Mouse (Mus musculus) myocyte (in vitro differentiated cells): ENCODE data around the gene Sh2d6. TPM values are rescaled to one million over a fixed set of nuclear protein-coding genes. Genes with fewer than 3 reads are reported as not detected.

ENCODE experiments used
- H3K27me3 ChIP-seq: one replicate; pipeline ENCODE4 v1.6.1; 2011; ENCODE audit not compliant: control insufficient read depth, insufficient read depth, insufficient read length
- H3K36me3 ChIP-seq: one replicate; pipeline ENCODE4 v1.6.1; 2011; ENCODE audit not compliant: control insufficient read depth, insufficient read depth
- H3K4me2 ChIP-seq: one replicate; pipeline ENCODE4 v1.6.1; 2011; ENCODE audit warnings: low read depth, control low read depth
- H3K4me3 ChIP-seq: one replicate; pipeline ENCODE4 v1.5.1; 2011; ENCODE audit warnings: mild to moderate bottlenecking, control low read depth, moderate library complexity
- H3K79me2 ChIP-seq: one replicate; pipeline ENCODE4 v1.6.1; 2011; ENCODE audit not compliant: control insufficient read depth, insufficient read depth
- H3ac ChIP-seq: one replicate; pipeline ENCODE4 v1.6.1; 2011; ENCODE audit not compliant: control insufficient read depth, insufficient read length
- CEBPB ChIP-seq: IDR thresholded peaks from 2 replicates; pipeline ENCODE4 v1.6.1; 2011; ENCODE audit warnings: mild to moderate bottlenecking, moderate library complexity; ENCODE audit not compliant: poor library complexity, insufficient read depth, severe bottlenecking
- E2F4 ChIP-seq: IDR thresholded peaks from one replicate; pipeline ENCODE4 v1.6.1; 2011; ENCODE audit warnings: mild to moderate bottlenecking, control low read depth, moderate library complexity; ENCODE audit not compliant: insufficient read depth
- MAX ChIP-seq: IDR thresholded peaks from one replicate; pipeline ENCODE4 v1.6.1; 2011; ENCODE audit warnings: low read depth, mild to moderate bottlenecking, control low read depth
- MYOD1 ChIP-seq, 3 experiments: IDR thresholded peaks; one replicate each; pipeline ENCODE4 v1.6.1; 2011; ENCODE audit warnings: control low read depth in 2 of 3, low read depth in 2 of 3, mild to moderate bottlenecking in 2 of 3, moderate library complexity in 1 of 3; ENCODE audit not compliant: insufficient read length in 2 of 3, control insufficient read depth in 1 of 3
- MYOG ChIP-seq, 3 experiments: IDR thresholded peaks; one replicate each; pipeline ENCODE4 v1.6.1; 2011; ENCODE audit warnings: control low read depth in 2 of 3, low read depth in 2 of 3, mild to moderate bottlenecking in 2 of 3; ENCODE audit not compliant: insufficient read length in 2 of 3, control insufficient read depth in 1 of 3, insufficient read depth in 1 of 3
- POLR2A ChIP-seq: IDR thresholded peaks from one replicate; pipeline ENCODE4 v1.6.1; 2011; ENCODE audit warnings: low read depth, mild to moderate bottlenecking, control low read depth, moderate library complexity; ENCODE audit not compliant: insufficient read length
- POLR2AphosphoS2 ChIP-seq: IDR thresholded peaks from one replicate; pipeline ENCODE4 v1.6.1; 2011; ENCODE audit warnings: low read depth, control low read depth; ENCODE audit not compliant: insufficient read length
- REST ChIP-seq: IDR thresholded peaks from one replicate; pipeline ENCODE4 v1.6.1; 2011; ENCODE audit warnings: mild to moderate bottlenecking, control low read depth, moderate library complexity; ENCODE audit not compliant: insufficient read depth, insufficient read length
- SRF ChIP-seq: IDR thresholded peaks from one replicate; pipeline ENCODE4 v1.6.1; 2011; ENCODE audit warnings: low read depth; ENCODE audit not compliant: control insufficient read depth, insufficient read length
- TCF12 ChIP-seq: IDR thresholded peaks from one replicate; pipeline ENCODE4 v1.6.1; 2011; ENCODE audit warnings: mild to moderate bottlenecking, control low read depth; ENCODE audit not compliant: poor library complexity, insufficient read depth, severe bottlenecking
- TCF3 ChIP-seq: IDR thresholded peaks from one replicate; pipeline ENCODE4 v1.6.1; 2011; ENCODE audit warnings: low read depth, control low read depth; ENCODE audit not compliant: insufficient read length
- USF1 ChIP-seq: IDR thresholded peaks from one replicate; pipeline ENCODE4 v1.6.1; 2011; ENCODE audit warnings: low read depth, mild to moderate bottlenecking, control low read depth, moderate library complexity
- polyA plus RNA-seq: library from polyadenylated mRNA; unstranded; fragments of >200 nt; fragmentation: generic; extraction: Trizol; gene quantifications from one replicate; pipeline ENCODE4 v1.2.1, GENCODE M21; 2012; ENCODE audit warnings: missing spikeins

Gene Sh2d6
- polyA plus RNA-seq, 1 experiment = 1.1 TPM

- no peaks in the 10 kb centered on the region for H3K79me2 ChIP-seq
- no peak overlapping the region for H3K4me3 ChIP-seq
- TF ChIP-seq CEBPB = no peak
- TF ChIP-seq E2F4 = no peak
- no peak for TF ChIP-seq MYOG (IDR thresholded peaks at IDR 0.05; ENCODE audit: control insufficient read depth in 1 of 3, insufficient read depth in 1 of 3, insufficient read length in 2 of 3, low read depth in 2 of 3)
- no peak for TF ChIP-seq MAX
- TF ChIP-seq USF1 = no peak
- no peak for TF ChIP-seq POLR2AphosphoS2
- no peak for TF ChIP-seq POLR2A
- no peak for TF ChIP-seq MYOD1 (IDR thresholded peaks at IDR 0.05; ENCODE audit: control insufficient read depth in 1 of 3, insufficient read length in 2 of 3, low read depth in 2 of 3)
- TF ChIP-seq TCF12 = no peak
- TF ChIP-seq SRF = no peak
- no peak for TF ChIP-seq REST
- TF ChIP-seq TCF3 = no peak
- no peaks in the 10 kb centered on the region for H3K36me3 ChIP-seq
- H3ac ChIP-seq = no peak overlapping the region
- H3K27me3 ChIP-seq = no peaks in the 10 kb centered on the region
- H3K4me2 ChIP-seq = no peak overlapping the region
Measured at GRCm38 (mm10) chr6:72465361-72466157, 55.9 kb downstream of the Sh2d6 start.

Other genes with a start within 250 kb of the Sh2d6 start
- not detected for gene Sftpb, start 217.1 kb downstream of the Sh2d6 start, polyA plus RNA-seq
- 55.4 TPM for gene Usp39, start 176.5 kb downstream of the Sh2d6 start, polyA plus RNA-seq
- 8.0 TPM for gene 0610030E20Rik, start 174.4 kb downstream of the Sh2d6 start, polyA plus RNA-seq
- gene Tmem150a, start 166.3 kb downstream of the Sh2d6 start, polyA plus RNA-seq = 26.7 TPM
- 169 TPM for gene Rnf181, start 154.8 kb downstream of the Sh2d6 start, polyA plus RNA-seq
- gene Vamp5, start 141.2 kb downstream of the Sh2d6 start, polyA plus RNA-seq = 544 TPM
- gene Vamp8, start 131.0 kb downstream of the Sh2d6 start, polyA plus RNA-seq = 107 TPM
- 17.5 TPM for gene Ggcx, start 107.4 kb downstream of the Sh2d6 start, polyA plus RNA-seq
- 142 TPM for gene Mat2a, start 82.1 kb downstream of the Sh2d6 start, polyA plus RNA-seq
- gene Capg, start 22.7 kb upstream of the Sh2d6 start, polyA plus RNA-seq = 394 TPM
- 6.4 TPM for gene Elmod3, start 76.7 kb upstream of the Sh2d6 start, polyA plus RNA-seq
- 14.9 TPM for gene Retsat, start 76.8 kb upstream of the Sh2d6 start, polyA plus RNA-seq
- 16.3 TPM for gene Tgoln1, start 95.3 kb upstream of the Sh2d6 start, polyA plus RNA-seq